Mouse (Mus musculus) subcutaneous adipose tissue, adult 2 months (tissue): ENCODE measurements around the gene Cd68. TPM values are rescaled to one million over a fixed set of nuclear protein-coding genes. Genes with fewer than 3 reads are reported as not detected.

ENCODE experiments used
- polyA plus RNA-seq: library from polyadenylated mRNA; depleted of rRNA; stranded (reverse); fragments of >200 nt; gene quantifications from 2 replicates; pipeline ENCODE4 v1.2.3, GENCODE M21; 2012; ENCODE audit warnings: low replicate concordance; rRNA removed

Cd68 gene
- 56.3 and 61.7 TPM in 2 replicates for polyA plus RNA-seq

GRCm38 (mm10) chr11:69665961-69666664 lies at the start of gene Cd68:
Cd68 (minus strand) TSS chr11:69666153.

GRCm38 (mm10) chr11:69695361-69696181 lies 29.6 kb upstream of the Cd68 start, which contains the start of the genes Tnfsf12 and Tnfsfm13:
Tnfsf12 (minus strand) TSS chr11:69695849.
Tnfsfm13 (minus strand) TSS chr11:69696098.

GRCm38 (mm10) chr11:69685526-69686148 lies 19.7 kb upstream of the Cd68 start, which contains the start of gene Tnfsf13:
Tnfsf13 (minus strand) TSS chr11:69685784.

GRCm38 (mm10) chr11:69681314-69682208 lies 15.6 kb upstream of the Cd68 start, which contains the start of gene Senp3:
Senp3 (minus strand) TSS chr11:69682084.

GRCm38 (mm10) chr11:69672211-69672706 lies 6.3 kb upstream of the Cd68 start, which contains the start of gene Eif4a1:
Eif4a1 (minus strand) TSS chr11:69672423.

GRCm38 (mm10) chr11:69662213-69662966 lies 3.6 kb downstream of the Cd68 start, which contains the start of gene Mpdu1:
Mpdu1 (minus strand) TSS chr11:69662642.

GRCm38 (mm10) chr11:69655264-69656064 lies 10.5 kb downstream of the Cd68 start, which contains the start of gene Sox15:
Sox15 (plus strand) TSS chr11:69655314.

GRCm38 (mm10) chr11:69632284-69633089 lies 33.5 kb downstream of the Cd68 start, which contains the start of gene Fxr2:
Fxr2 (plus strand) TSS chr11:69632990.

GRCm38 (mm10) chr11:69621571-69622268 lies 44.2 kb downstream of the Cd68 start, which contains the start of gene Sat2:
Sat2 (plus strand) TSS chr11:69622024.

GRCm38 (mm10) chr11:69617805-69618204 lies 48.1 kb downstream of the Cd68 start, which contains the start of gene Shbg:
Shbg (minus strand) TSS chr11:69617905.

Other genes starting within 250 kb of the Cd68 start
- 0.29 and 1.4 TPM in 2 replicates for gene Dnah2, start 117.0 kb downstream of the Cd68 start, polyA plus RNA-seq
- gene Efnb3, start 105.9 kb downstream of the Cd68 start, polyA plus RNA-seq = 0.49 and 29.6 TPM in 2 replicates
- 15.8 and 19.8 TPM in 2 replicates for gene Wrap53, start 85.9 kb downstream of the Cd68 start, polyA plus RNA-seq
- gene Trp53, start 85.8 kb downstream of the Cd68 start, polyA plus RNA-seq = 68.6 and 188 TPM in 2 replicates
- gene Atp1b2, start 60.2 kb downstream of the Cd68 start, polyA plus RNA-seq = 28.5 and 39.7 TPM in 2 replicates
- not detected in 2 replicates for gene Shbg, start 48.2 kb downstream of the Cd68 start, polyA plus RNA-seq
- 10.9 and 12.6 TPM in 2 replicates for gene Sat2, start 44.1 kb downstream of the Cd68 start, polyA plus RNA-seq
- gene Fxr2, start 33.2 kb downstream of the Cd68 start, polyA plus RNA-seq = 58.6 and 88.5 TPM in 2 replicates
- gene Sox15, start 10.8 kb downstream of the Cd68 start, polyA plus RNA-seq = 0.15 and 0.24 TPM in 2 replicates
- gene Mpdu1, start 3.5 kb downstream of the Cd68 start, polyA plus RNA-seq = 144 and 237 TPM in 2 replicates
- gene Eif4a1, start 6.3 kb upstream of the Cd68 start, polyA plus RNA-seq = 319 and 587 TPM in 2 replicates
- gene Senp3, start 15.9 kb upstream of the Cd68 start, polyA plus RNA-seq = 85.1 and 101 TPM in 2 replicates
- gene Tnfsf13, start 19.6 kb upstream of the Cd68 start, polyA plus RNA-seq = 6.3 and 13.6 TPM in 2 replicates
- 46.0 and 77.8 TPM in 2 replicates for gene Tnfsf12, start 29.7 kb upstream of the Cd68 start, polyA plus RNA-seq
- 9.8 and 12.9 TPM in 2 replicates for gene Tnfsfm13, start 29.9 kb upstream of the Cd68 start, polyA plus RNA-seq
- 15.1 and 47.7 TPM in 2 replicates for gene Polr2a, start 92.5 kb upstream of the Cd68 start, polyA plus RNA-seq
- 0.10 and 0.21 TPM in 2 replicates for gene Slc35g3, start 95.8 kb upstream of the Cd68 start, polyA plus RNA-seq
- gene Zbtb4, start 99.8 kb upstream of the Cd68 start, polyA plus RNA-seq = 44.2 and 58.0 TPM in 2 replicates
- 15.3 and 30.1 TPM in 2 replicates for gene Chrnb1, start 129.8 kb upstream of the Cd68 start, polyA plus RNA-seq
- gene Fgf11, start 135.7 kb upstream of the Cd68 start, polyA plus RNA-seq = 9.8 and 16.7 TPM in 2 replicates
- gene Tmem102, start 139.5 kb upstream of the Cd68 start, polyA plus RNA-seq = 0.16 and 7.0 TPM in 2 replicates
- not detected in 2 replicates for gene Gm39566, start 149.1 kb upstream of the Cd68 start, polyA plus RNA-seq
- not detected in 2 replicates for gene Spem2, start 152.3 kb upstream of the Cd68 start, polyA plus RNA-seq
- 0.31 TPM in 1 of 2 replicates, not detected in the other for gene Spem1, start 156.0 kb upstream of the Cd68 start, polyA plus RNA-seq
- gene Nlgn2, start 171.6 kb upstream of the Cd68 start, polyA plus RNA-seq = 21.2 and 76.1 TPM in 2 replicates
- 256 and 336 TPM in 2 replicates for gene Tmem256, start 172.4 kb upstream of the Cd68 start, polyA plus RNA-seq
- 134 and 164 TPM in 2 replicates for gene Plscr3, start 180.2 kb upstream of the Cd68 start, polyA plus RNA-seq
- 5.0 and 6.3 TPM in 2 replicates for gene Tnk1, start 192.6 kb upstream of the Cd68 start, polyA plus RNA-seq
- gene Tmem95, start 211.9 kb upstream of the Cd68 start, polyA plus RNA-seq = not detected in 2 replicates
- gene Kctd11, start 215.3 kb upstream of the Cd68 start, polyA plus RNA-seq = 9.5 and 11.7 TPM in 2 replicates
- 3.5 and 5.1 TPM in 2 replicates for gene Acap1, start 229.4 kb upstream of the Cd68 start, polyA plus RNA-seq
- gene 2810408A11Rik, start 234.8 kb upstream of the Cd68 start, polyA plus RNA-seq = 0.82 and 2.1 TPM in 2 replicates
- 40.1 and 69.0 TPM in 2 replicates for gene Neurl4, start 234.9 kb upstream of the Cd68 start, polyA plus RNA-seq
- 74.4 and 90.7 TPM in 2 replicates for gene Gps2, start 247.7 kb upstream of the Cd68 start, polyA plus RNA-seq